Mouse (Mus musculus) CH12.LX (cell line): Measurements from ENCODE around the gene Elane. TPM values are rescaled to one million over a fixed set of nuclear protein-coding genes. Genes with fewer than 3 reads are reported as not detected.
A peak's percentile ranks its signal among the peaks of the same experiment; 100 is the strongest.

ENCODE experiments used
- DNase-seq: peaks from one replicate; pipeline ENCODE4 v3.0.0-alpha.2; 2013; ENCODE audit errors: extremely low read depth
- H3K27ac ChIP-seq: 2 replicates; pipeline ENCODE4 v1.5.1; 2012; ENCODE audit warnings: low read depth, mild to moderate bottlenecking, control low read depth, moderate library complexity; ENCODE audit not compliant: insufficient read depth
- H3K27me3 ChIP-seq: replicated peaks from 2 replicates; pipeline ENCODE3; 2012; ENCODE audit warnings: inconsistent platforms
- H3K36me3 ChIP-seq, 2 experiments: replicated peaks in 1 of 2; 2 replicates each; pipeline versions ENCODE3 to v1.6.1; 2012; ENCODE audit warnings: inconsistent platforms in 1 of 2, low read length in 1 of 2, mild to moderate bottlenecking in 1 of 2, mixed read lengths in 1 of 2, moderate library complexity in 1 of 2; ENCODE audit not compliant: control insufficient read depth in 1 of 2, insufficient read depth in 1 of 2
- H3K4me1 ChIP-seq, 2 experiments: 2 replicates each; pipeline ENCODE4 v1.6.1; 2012; ENCODE audit warnings: inconsistent platforms in 1 of 2, moderate library complexity in 1 of 2; ENCODE audit not compliant: insufficient read depth in 2 of 2, control insufficient read depth in 1 of 2
- H3K4me2 ChIP-seq: 2 replicates; pipeline ENCODE4 v1.6.1; 2012; ENCODE audit warnings: low read depth, mild to moderate bottlenecking, control low read depth; ENCODE audit not compliant: poor library complexity, insufficient read depth, severe bottlenecking
- H3K4me3 ChIP-seq, 3 experiments: fragments of 150-350 bp in 1 of 3; sonication (generic) in 1 of 3; replicated peaks in 1 of 3; 2 replicates each; pipeline versions ENCODE3 to v1.5.1; 2011 to 2012; ENCODE audit warnings: low read depth in 2 of 3, low read length in 2 of 3, mild to moderate bottlenecking in 2 of 3, moderate library complexity in 2 of 3, control low read depth in 1 of 3, improper control_type of control experiment in 1 of 3, inconsistent platforms in 1 of 3, mixed read lengths in 1 of 3; ENCODE audit not compliant: poor library complexity in 1 of 3
- H3K79me2 ChIP-seq: replicated peaks from 2 replicates; pipeline ENCODE4 v1.6.1; 2012; ENCODE audit warnings: mild to moderate bottlenecking, moderate library complexity; ENCODE audit not compliant: control insufficient read depth, poor library complexity, insufficient read depth, severe bottlenecking; ENCODE audit errors: extremely low read depth
- H3K9ac ChIP-seq: 2 replicates; pipeline ENCODE4 v1.6.1; 2012; ENCODE audit warnings: low read depth, mild to moderate bottlenecking, control low read depth, moderate library complexity; ENCODE audit not compliant: insufficient read depth
- H3K9me3 ChIP-seq: replicated peaks from 2 replicates; pipeline ENCODE3; 2012; ENCODE audit warnings: low read length, inconsistent platforms, mixed read lengths
- CHD2 ChIP-seq: IDR thresholded peaks from 2 replicates; pipeline ENCODE4 v1.6.1; 2011; ENCODE audit warnings: low read length, improper control_type of control experiment
- CTCF ChIP-seq, 2 experiments: IDR thresholded peaks in 1 of 2; conservative IDR thresholded peaks in 1 of 2; 2 replicates each; pipeline ENCODE4 v1.5.1; 2011 to 2012; ENCODE audit warnings: low read depth in 2 of 2, low read length in 2 of 2, improper control_type of control experiment in 1 of 2, inconsistent platforms in 1 of 2, mild to moderate bottlenecking in 1 of 2, moderate library complexity in 1 of 2
- E2F4 ChIP-seq: IDR thresholded peaks from 2 replicates; pipeline ENCODE4 v1.6.1; 2011; ENCODE audit warnings: low read depth, low read length, improper control_type of control experiment; ENCODE audit not compliant: insufficient replicate concordance
- ELF1 ChIP-seq: IDR thresholded peaks from 2 replicates; pipeline ENCODE4 v1.6.1; 2014; ENCODE audit warnings: low read depth, mild to moderate bottlenecking, inconsistent platforms, low read length, improper control_type of control experiment
- EP300 ChIP-seq: IDR thresholded peaks from 2 replicates; pipeline ENCODE4 v1.6.1; 2011; ENCODE audit warnings: low read length, improper control_type of control experiment
- ETS1 ChIP-seq: conservative IDR thresholded peaks from 2 replicates; pipeline ENCODE4 v1.6.1; 2012; ENCODE audit warnings: low read depth, mild to moderate bottlenecking, inconsistent platforms, low read length, improper control_type of control experiment, moderate library complexity
- GABPA ChIP-seq: IDR thresholded peaks from 2 replicates; pipeline ENCODE4 v1.6.1; 2012; ENCODE audit warnings: low read depth, low read length, improper control_type of control experiment, inconsistent platforms; ENCODE audit not compliant: insufficient replicate concordance
- HCFC1 ChIP-seq: IDR thresholded peaks from 2 replicates; pipeline ENCODE4 v1.6.1; 2012; ENCODE audit warnings: low read depth, mild to moderate bottlenecking, inconsistent platforms, low read length, improper control_type of control experiment
- JUN ChIP-seq: IDR thresholded peaks from 2 replicates; pipeline ENCODE4 v1.6.1; 2011; ENCODE audit warnings: low read depth, mild to moderate bottlenecking, low read length, improper control_type of control experiment, moderate library complexity; ENCODE audit not compliant: insufficient read depth
- JUND ChIP-seq: conservative IDR thresholded peaks from 2 replicates; pipeline ENCODE4 v1.6.1; 2011; ENCODE audit warnings: low read depth, low read length, improper control_type of control experiment
- KAT2A ChIP-seq: IDR thresholded peaks from 2 replicates; pipeline ENCODE4 v1.6.1; 2012; ENCODE audit warnings: low read length, improper control_type of control experiment, inconsistent platforms; ENCODE audit not compliant: insufficient replicate concordance
- MAX ChIP-seq: IDR thresholded peaks from 2 replicates; pipeline ENCODE4 v1.6.1; 2011; ENCODE audit warnings: low read length, improper control_type of control experiment
- MYC ChIP-seq: IDR thresholded peaks from 2 replicates; pipeline ENCODE4 v1.6.1; 2011; ENCODE audit warnings: low read depth, mild to moderate bottlenecking, improper control_type of control experiment, low read length
- NELFE ChIP-seq: IDR thresholded peaks from 2 replicates; pipeline ENCODE4 v1.6.1; 2011; ENCODE audit warnings: low read depth, low read length, improper control_type of control experiment
- NRF1 ChIP-seq: IDR thresholded peaks from 2 replicates; pipeline ENCODE4 v1.6.1; 2014; ENCODE audit warnings: low read depth, mild to moderate bottlenecking, inconsistent platforms, low read length, improper control_type of control experiment, moderate library complexity
- PAX5 ChIP-seq: IDR thresholded peaks from 2 replicates; pipeline ENCODE4 v1.6.1; 2012; ENCODE audit warnings: low read length, inconsistent platforms, mixed read lengths
- POLR2A ChIP-seq: IDR thresholded peaks from 2 replicates; pipeline ENCODE4 v1.6.1; 2011; ENCODE audit warnings: low read depth, mild to moderate bottlenecking, improper control_type of control experiment, low read length
- POLR2AphosphoS2 ChIP-seq: IDR thresholded peaks from 2 replicates; pipeline ENCODE4 v1.6.1; 2011; ENCODE audit warnings: low read depth, low read length, improper control_type of control experiment
- RCOR1 ChIP-seq: conservative IDR thresholded peaks from 2 replicates; pipeline ENCODE4 v1.6.1; 2012; ENCODE audit warnings: low read depth, mild to moderate bottlenecking, inconsistent platforms, low read length, improper control_type of control experiment
- SIN3A ChIP-seq: IDR thresholded peaks from 2 replicates; pipeline ENCODE4 v1.6.1; 2012; ENCODE audit warnings: low read length, improper control_type of control experiment, inconsistent platforms
- SMC3 ChIP-seq: IDR thresholded peaks from 2 replicates; pipeline ENCODE4 v1.6.1; 2011; ENCODE audit warnings: low read depth, low read length, improper control_type of control experiment
- TBP ChIP-seq: conservative IDR thresholded peaks from 2 replicates; pipeline ENCODE4 v1.6.1; 2011; ENCODE audit warnings: low read depth, low read length, improper control_type of control experiment
- TCF12 ChIP-seq: IDR thresholded peaks from 2 replicates; pipeline ENCODE4 v1.6.1; 2014; ENCODE audit warnings: low read depth, mild to moderate bottlenecking, inconsistent platforms, low read length, improper control_type of control experiment
- USF2 ChIP-seq: conservative IDR thresholded peaks from 2 replicates; pipeline ENCODE4 v1.6.1; 2011; ENCODE audit warnings: low read depth, low read length, improper control_type of control experiment
- ZNF384 ChIP-seq: IDR thresholded peaks from 2 replicates; pipeline ENCODE4 v1.6.1; 2012; ENCODE audit warnings: low read depth, low read length, improper control_type of control experiment, inconsistent platforms
- dilution Hi-C: fragments of 300-500 bp; cut with MboI; formaldehyde crosslinking; loops from 2 replicates; pipeline ENCODE4 v1.14.3; 2020; ENCODE audit warnings: low sequenced_read_pairs; ENCODE audit not compliant: extremely low pct_unique_long_range_greater_than_20kb, extremely low pct_ligation_motif_present
- in situ Hi-C: fragments of 300-500 bp; cut with MboI; formaldehyde crosslinking; loops from 3 replicates; pipeline ENCODE4 v1.14.3; 2019; ENCODE audit warnings: low sequenced_read_pairs, low pct_ligation_motif_present, low pct_unique_long_range_greater_than_20kb, mixed read lengths
- polyA plus RNA-seq: library from polyadenylated mRNA; unstranded; fragments of >175 nt; gene quantifications from 2 replicates; pipeline ENCODE4 v1.2.1, GENCODE M21; 2012; ENCODE audit warnings: low read depth; ENCODE audit not compliant: insufficient read length
- total RNA-seq, 2 experiments: library from RNA; depleted of rRNA; stranded (reverse); fragments of 300-350 nt in 1 of 2; fragments of >200 nt in 1 of 2; gene quantifications; 2 replicates each; pipeline ENCODE4 v1.2.3; 2012 to 2014

Elane gene
- total and polyA plus RNA-seq, 3 experiments = not detected

- dilution Hi-C loops = no loop called here
- peak; percentile 63 for TF ChIP-seq CHD2
- TF ChIP-seq EP300 = no peak
- TF ChIP-seq RCOR1 = no peak
- TF ChIP-seq MAX = no peak; the same call in 1 of the 2 replicates
- no peak for TF ChIP-seq CTCF (conservative IDR thresholded peaks at IDR 0.05 in 1 of 2, IDR thresholded peaks at IDR 0.05 in 1 of 2; ENCODE audit: low read depth in 2 of 2, low read length in 2 of 2)
- 0 out of 2 replicates have a peak, but pooled peaks have one; percentile 27 for TF ChIP-seq NELFE
- TF ChIP-seq ETS1 = no peak
- no peak for TF ChIP-seq ZNF384
- TF ChIP-seq TCF12 = peak; percentile 45; the same call in 1 of the 2 replicates
- no peak for TF ChIP-seq E2F4
- TF ChIP-seq SIN3A = no peak; the same call in 1 of the 2 replicates
- TF ChIP-seq JUN = no peak
- TF ChIP-seq POLR2AphosphoS2 = no peak
- 0 out of 2 replicates have a peak, but pooled peaks have one; percentile 34 for TF ChIP-seq POLR2A
- no peak for TF ChIP-seq ELF1
- TF ChIP-seq HCFC1 = no peak
- TF ChIP-seq PAX5 = no peak
- TF ChIP-seq TBP = no peak
- TF ChIP-seq USF2 = no peak
- 0 out of 2 replicates have a peak, but pooled peaks have one; percentile 13 for TF ChIP-seq NRF1
- TF ChIP-seq KAT2A = no peak
- no peak for TF ChIP-seq MYC
- no peak for TF ChIP-seq GABPA
- no peak for TF ChIP-seq JUND
- TF ChIP-seq SMC3 = no peak
- no peaks in the 10 kb centered on the region for H3K9me3 ChIP-seq
- peak overlapping the region; percentile 51 to 90 (median 58) for H3K4me3 ChIP-seq
- no peaks in the 10 kb centered on the region for H3K27me3 ChIP-seq
- no peak for DNase-seq
- H3K79me2 ChIP-seq = peaks cover 27% of the 10 kb centered on the region
- peak overlapping the region; percentile 97 for H3K9ac ChIP-seq
- peak overlapping the region; percentile 96 for H3K27ac ChIP-seq
- in situ Hi-C loops = no loop called here
- peak overlapping the region; percentile 84 for H3K4me2 ChIP-seq
- H3K36me3 ChIP-seq = peaks cover 10 to 18% of the 10 kb centered on the region in 2 experiments
- H3K4me1 ChIP-seq = peaks cover 12 to 44% of the 10 kb centered on the region in 2 experiments
Measured at GRCm38 (mm10) chr10:79852107-79852789, 33.8 kb upstream of the Elane start.
